Mouse (Mus musculus): ENCODE results near the gene Fezf1.

GRCm38 (mm10) chr6:23272979-23273378, 24.8 kb upstream of the Fezf1 start:
- no peak for TF ChIP-seq GATA1 (IDR thresholded peaks at IDR 0.05; ENCODE audit: borderline replicate concordance, low read length)
- no peak for TF ChIP-seq FLI1 (IDR thresholded peaks at IDR 0.05; ENCODE audit: low read length)

Measured in megakaryocyte, embryonic 14.5 days (primary cell).